Mouse (Mus musculus) layer of hippocampus, postnatal 36 days (tissue): ENCODE results near the gene Lsmem1. TPM values are rescaled to one million over a fixed set of nuclear protein-coding genes. Genes with fewer than 3 reads are reported as not detected.
A peak's percentile ranks its signal among the peaks of the same experiment; 100 is the strongest.

Experiments used
- DNase-seq, 2 experiments: peaks; one replicate each; pipeline ENCODE4 v3.0.0; 2022
- microRNA-seq, 2 experiments: library from miRNA; unstranded; fragments of <30 nt; microRNA quantifications; one replicate each; pipeline ENCODE4 v1.2.0; 2021
- total RNA-seq, 2 experiments: library from RNA; stranded (reverse); gene quantifications; 2 replicates each; pipeline ENCODE4 v1.2.3; 2021

The Lsmem1 gene
- total RNA-seq, 2 experiments from 2014 or later: 0.30 to 0.51 TPM

- no peak for DNase-seq
Measured at GRCm38 (mm10) chr12:40140706-40141105, 58.6 kb downstream of the Lsmem1 start.

- no peak for DNase-seq
Measured at GRCm38 (mm10) chr12:40139484-40140245, 59.6 kb downstream of the Lsmem1 start.

- no peak for DNase-seq
Measured at GRCm38 (mm10) chr12:40134529-40134928, 64.8 kb downstream of the Lsmem1 start.

- DNase-seq: peak in 1 of 2 experiments; percentile 6
Measured at GRCm38 (mm10) chr12:40133573-40134271, 65.6 kb downstream of the Lsmem1 start, which contains the start of gene Scin. Scin (minus strand) TSS chr12:40134228.

GRCm38 (mm10) chr12:40133194-40133572, 66.1 kb downstream of the Lsmem1 start:
- DNase-seq: no peak

Small RNA genes lying within 50 kb of the gene (microRNA-seq; reads per million reads assigned to microRNA genes)
- 0 to 0.60 reads per million in 2 experiments for gene Mir1938

Other genes starting within 250 kb of the Lsmem1 start
- gene Arl4a, start 161.5 kb downstream of the Lsmem1 start, total RNA-seq: 10 to 100 TPM; 33.8 to 34.3 TPM
- 1 to 10 TPM; 1.7 to 2.6 TPM for gene Scin, start 65.3 kb downstream of the Lsmem1 start, total RNA-seq
- 10 to 100 TPM; 90.6 to 92.6 TPM for gene Ifrd1, start 49.0 kb upstream of the Lsmem1 start, total RNA-seq
- 10 to 100 TPM; 24.5 to 27.7 TPM for gene Zfp277, start 246.4 kb upstream of the Lsmem1 start, total RNA-seq
- gene Dock4, start 246.5 kb upstream of the Lsmem1 start, total RNA-seq: 100 to 1,000 TPM; 237 to 255 TPM